9 mouse cellular contexts compared by ENCODE assay signal in the genomic region with DNA sequence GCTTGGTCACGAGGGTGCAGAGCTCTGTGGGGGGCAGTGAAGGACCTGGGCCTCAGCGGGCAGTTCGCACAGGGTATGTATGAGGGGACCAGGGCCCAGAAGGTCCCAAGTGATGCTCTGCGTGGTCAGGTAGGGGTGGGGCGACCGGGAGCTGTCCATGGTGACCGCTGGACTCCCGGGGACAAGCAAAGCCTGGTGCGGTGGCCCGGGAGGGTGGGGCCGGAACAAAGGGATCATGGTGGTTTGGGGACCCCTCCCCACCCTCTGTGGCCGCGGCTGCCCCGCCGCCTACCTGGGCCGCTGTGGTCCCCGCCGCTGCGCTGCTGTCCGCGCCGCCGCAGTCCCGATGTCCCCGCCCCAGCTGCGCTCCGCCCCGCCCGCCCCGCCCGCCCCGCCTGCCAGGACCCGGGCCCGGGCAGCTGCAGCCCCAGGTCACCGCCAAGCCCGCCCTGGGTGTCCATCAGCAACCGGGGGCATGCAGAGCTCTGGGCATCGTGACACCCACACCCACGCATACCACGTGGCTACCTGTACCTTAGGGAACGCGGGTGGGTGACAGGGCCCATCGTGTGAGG. TPM values are rescaled to one million over a fixed set of nuclear protein-coding genes. Genes with fewer than 3 reads are reported as not detected.
DNase-seq lines count a peak whose midpoint lies in the region; ATAC-seq lines count a peak whose summit lies in the region.
"Had no signal": no experiment of that assay in that cellular context is flagged by ENCODE, and none has a peak within 500 bp of the region (broad histone marks: within the 10 kb centered on the region; RNA-seq: fewer than 3 reads in every experiment).

No protein-coding gene starts in this region.

- ATAC-seq in intestine, embryonic 16.5 days = peak; percentile 40; the same call in 1 of the 2 replicates
- ATAC-seq in stomach, embryonic 14.5 days (ENCODE audit: insufficient number of reproducible peaks, insufficient read depth, low FRiP score, low read depth) = no peak

- no peaks in the 10 kb centered on the region for H3K36me3 ChIP-seq in intestine, embryonic 16.5 days (ENCODE audit: control insufficient read depth, insufficient read depth, low read length)
- no peaks in the 10 kb centered on the region for H3K36me3 ChIP-seq in stomach, embryonic 14.5 days (ENCODE audit: control insufficient read depth, insufficient read depth, low read length)

- H3K9me3 ChIP-seq in intestine, embryonic 16.5 days (ENCODE audit: control insufficient read depth, low read length) = no peaks in the 10 kb centered on the region
- no peaks in the 10 kb centered on the region for H3K9me3 ChIP-seq in stomach, embryonic 14.5 days (ENCODE audit: control insufficient read depth, low read depth, low read length)

- no peaks in the 10 kb centered on the region for H3K4me1 ChIP-seq in intestine, embryonic 16.5 days (ENCODE audit: control insufficient read depth, insufficient read depth, low read length)
- peaks cover 4% of the 10 kb centered on the region; the same call in 1 of the 2 replicates for H3K4me1 ChIP-seq in stomach, embryonic 14.5 days (ENCODE audit: control insufficient read depth, insufficient read depth, low read length)

- no peak overlapping the region for H3K27ac ChIP-seq in intestine, embryonic 16.5 days (ENCODE audit: low read length)
- H3K27ac ChIP-seq in stomach, embryonic 14.5 days (ENCODE audit: low read length) = no peak overlapping the region

- WGBS in intestine, embryonic 16.5 days = 2% methylated on average over 39 of the region's 43 CpGs
- 3% methylated on average over 37 of the region's 43 CpGs for WGBS in stomach, embryonic 14.5 days

- peak overlapping the region; percentile 36 for H3K4me3 ChIP-seq in intestine, embryonic 16.5 days (ENCODE audit: low read length)
- peak overlapping the region; percentile 13; the same call in 1 of the 2 replicates for H3K4me3 ChIP-seq in stomach, embryonic 14.5 days (ENCODE audit: low read depth, low read length)
- H3K4me3 ChIP-seq: erythroblast, embryonic 14.5 days had no signal

- peak; percentile 51 for DNase-seq in cerebellum, adult 11 months
- DNase-seq in cerebellum, postnatal 4 days (ENCODE audit: low spot score in 2 of 2) = no peak
- peak; percentile 36 for DNase-seq in right cerebral cortex, postnatal 4 days
- DNase-seq in right cerebral cortex, adult 18-20 months = no peak
- DNase-seq in left cerebral cortex, postnatal 25 days (ENCODE audit: low spot score in 2 of 2) = no peak
- DNase-seq in c-Kit-positive CD71-positive TER-119-positive erythroid progenitor cells, embryonic 14.5 days (ENCODE audit: low spot score) = no peak

- H3K4me2 ChIP-seq in intestine, embryonic 16.5 days (ENCODE audit: low read depth, low read length) = peak overlapping the region; percentile 50
- H3K4me2 ChIP-seq in stomach, embryonic 14.5 days (replicated peaks; ENCODE audit: low read depth, low read length) = peak overlapping the region; percentile 51

- peaks cover 30% of the 10 kb centered on the region for H3K27me3 ChIP-seq in intestine, embryonic 16.5 days (replicated peaks; ENCODE audit: control insufficient read depth, insufficient read depth, low read length)
- H3K27me3 ChIP-seq in stomach, embryonic 14.5 days (ENCODE audit: control insufficient read depth, insufficient read depth, low read length) = peaks cover 8% of the 10 kb centered on the region; the same call in 1 of the 2 replicates

- intact Hi-C loops in left cerebral cortex, postnatal 25 days (cut with DNase I) = no loop called here

- H3K9ac ChIP-seq in intestine, embryonic 16.5 days (ENCODE audit: low read depth, low read length) = peak overlapping the region; percentile 8; the same call in 1 of the 2 replicates
- H3K9ac ChIP-seq in stomach, embryonic 14.5 days (replicated peaks; ENCODE audit: low read depth, low read length) = no peak overlapping the region

RNA-seq across cellular contexts. Expression of a gene that starts 0.3 kb away (rescaled TPM):
- polyA plus RNA-seq in intestine, embryonic 16.5 days (2015; fragmentation: Nextera tagmentation; extraction: Ambion mirVana) = 0.61 and 0.92 TPM in 2 replicates
- polyA plus RNA-seq in stomach, embryonic 14.5 days (2014; fragmentation: Nextera tagmentation; extraction: Ambion mirVana) = 0.20 and 0.41 TPM in 2 replicates
- total RNA-seq in left cerebral cortex, postnatal 25 days (2021) = 100 to 1,000 TPM; 108 to 110 TPM
- polyA plus RNA-seq: erythroblast, embryonic 14.5 days had no signal

RNA-seq across cellular contexts. Expression of a gene that starts 10.4 kb away (rescaled TPM):
- 3.6 and 4.0 TPM in 2 replicates for polyA plus RNA-seq in intestine, embryonic 16.5 days (2015; fragmentation: Nextera tagmentation; extraction: Ambion mirVana)
- polyA plus RNA-seq in stomach, embryonic 14.5 days (2014; fragmentation: Nextera tagmentation; extraction: Ambion mirVana) = 4.7 and 5.9 TPM in 2 replicates
- total RNA-seq in left cerebral cortex, postnatal 25 days (2021) = 100 to 1,000 TPM in 1 of 2 experiments, 10 to 100 TPM in 1; 83.8 to 196 TPM
- polyA plus RNA-seq: erythroblast, embryonic 14.5 days had no signal

RNA-seq across cellular contexts. Expression of a gene that starts 12.1 kb away (rescaled TPM):
- polyA plus RNA-seq in intestine, embryonic 16.5 days (2015; fragmentation: Nextera tagmentation; extraction: Ambion mirVana) = 18.1 and 18.9 TPM in 2 replicates
- polyA plus RNA-seq in stomach, embryonic 14.5 days (2014; fragmentation: Nextera tagmentation; extraction: Ambion mirVana) = 10.3 and 11.9 TPM in 2 replicates
- total RNA-seq in left cerebral cortex, postnatal 25 days (2021) = 10 to 100 TPM; 67.2 to 69.3 TPM

RNA-seq across cellular contexts. Expression of a gene that starts 34.8 kb away (rescaled TPM):
- polyA plus RNA-seq in intestine, embryonic 16.5 days (2015; fragmentation: Nextera tagmentation; extraction: Ambion mirVana) = 204 TPM in 2 replicates
- 162 and 164 TPM in 2 replicates for polyA plus RNA-seq in stomach, embryonic 14.5 days (2014; fragmentation: Nextera tagmentation; extraction: Ambion mirVana)
- 100 to 1,000 TPM; 159 to 169 TPM for total RNA-seq in left cerebral cortex, postnatal 25 days (2021)

RNA-seq across cellular contexts. Expression of a gene that starts 44.7 kb away (rescaled TPM):
- polyA plus RNA-seq in intestine, embryonic 16.5 days (2015; fragmentation: Nextera tagmentation; extraction: Ambion mirVana) = 48.7 and 53.8 TPM in 2 replicates
- polyA plus RNA-seq in stomach, embryonic 14.5 days (2014; fragmentation: Nextera tagmentation; extraction: Ambion mirVana) = 38.2 and 39.9 TPM in 2 replicates
- total RNA-seq in left cerebral cortex, postnatal 25 days (2021) = 10 to 100 TPM; 50.5 to 54.2 TPM

Comparison
In these comparisons a context has a peak if more than half of its experiments do, and no peak if none do; other contexts are left out.
1. DNase-seq: peak in cerebellum, adult 11 months (single experiment) and right cerebral cortex, postnatal 4 days (single experiment); none in cerebellum, postnatal 4 days (0 of 2), right cerebral cortex, adult 18-20 months (single experiment), left cerebral cortex, postnatal 25 days (0 of 2) and c-Kit-positive CD71-positive TER-119-positive erythroid progenitor cells, embryonic 14.5 days (single experiment).